Mouse (Mus musculus): ENCODE data around the gene Ppp1r8. TPM values are rescaled to one million over a fixed set of nuclear protein-coding genes. Genes with fewer than 3 reads are reported as not detected.
"Not testable (repeated sequence)": the region's sequence is repeated elsewhere in the genome, so short reads cannot be mapped to it uniquely, and the experiment has no call there.

Ppp1r8 gene
- polyA plus RNA-seq, 1 experiment = 17.3 TPM

- H3K4me3 ChIP-seq (ENCODE audit: insufficient read depth, low read depth, low read length) = peak overlapping the region; percentile 37
- peak overlapping the region; percentile 96 for H3K27ac ChIP-seq (replicated peaks; ENCODE audit: low read depth, low read length)
- peaks cover 13% of the 10 kb centered on the region; the same call in 1 of the 2 replicates for H3K4me1 ChIP-seq (ENCODE audit: control insufficient read depth, insufficient read depth, insufficient read length, low read length)
Observed at GRCm38 (mm10) chr4:132801176-132802077, 41.5 kb downstream of the Ppp1r8 start.

DNA sequence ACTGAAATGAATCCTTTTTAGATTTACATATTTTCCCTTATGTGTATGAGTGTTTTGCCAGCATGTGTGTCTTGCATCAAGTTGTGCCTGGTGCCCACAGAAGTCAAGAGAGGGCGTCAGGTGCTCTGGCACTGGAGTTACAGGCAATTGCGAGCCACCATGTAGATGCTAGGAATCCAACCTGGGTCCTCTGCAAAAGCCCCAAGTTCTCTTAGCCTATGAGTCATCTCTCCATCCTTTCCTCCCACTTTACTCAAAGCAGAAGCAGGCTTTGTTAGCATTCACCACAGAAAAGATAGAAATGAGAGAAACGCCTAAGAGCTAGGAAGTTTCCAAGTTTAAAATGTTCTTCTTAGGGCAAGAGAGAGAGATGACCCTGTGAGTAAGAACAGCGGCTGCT is 43.1 kb downstream of the Ppp1r8 start:
- Histone ChIP-seq H3K4me3 (ENCODE audit: insufficient read depth, low read depth, low read length) (no peak overlapping the region), H3K4me1 (ENCODE audit: control insufficient read depth, insufficient read depth, insufficient read length, low read length) (peaks cover 13% of the 10 kb centered on the region; the same call in 1 of the 2 replicates)

DNA sequence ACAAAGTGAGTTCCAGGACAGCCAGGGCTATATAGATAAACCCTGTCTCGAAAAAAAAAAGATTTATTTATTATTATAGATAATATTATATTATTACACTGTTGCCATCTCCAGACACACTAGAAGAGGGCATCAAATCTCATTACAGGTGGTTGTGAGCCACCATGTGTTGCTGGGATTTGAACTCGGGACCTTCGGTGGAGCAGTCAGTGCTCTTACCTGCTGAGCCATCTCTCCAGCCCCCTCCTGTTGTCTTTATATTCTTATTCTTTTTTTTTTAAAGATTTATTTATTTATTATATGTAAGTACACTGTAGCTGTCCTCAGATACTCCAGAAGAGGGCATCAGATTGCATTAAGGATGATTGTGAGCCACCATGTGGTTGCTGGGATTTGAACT is 44.3 kb downstream of the Ppp1r8 start:
- not testable (repeated sequence) for H3K4me3 ChIP-seq (ENCODE audit: insufficient read depth, low read depth, low read length); H3K27ac ChIP-seq (replicated peaks; ENCODE audit: low read depth, low read length)
- peaks cover 12% of the 10 kb centered on the region; the same call in 1 of the 2 replicates for H3K4me1 ChIP-seq (ENCODE audit: control insufficient read depth, insufficient read depth, insufficient read length, low read length)

More for the DNA sequence above, 43.1 kb downstream of the Ppp1r8 start:
- H3K27ac ChIP-seq (replicated peaks; ENCODE audit: low read depth, low read length) = no peak overlapping the region

DNA sequence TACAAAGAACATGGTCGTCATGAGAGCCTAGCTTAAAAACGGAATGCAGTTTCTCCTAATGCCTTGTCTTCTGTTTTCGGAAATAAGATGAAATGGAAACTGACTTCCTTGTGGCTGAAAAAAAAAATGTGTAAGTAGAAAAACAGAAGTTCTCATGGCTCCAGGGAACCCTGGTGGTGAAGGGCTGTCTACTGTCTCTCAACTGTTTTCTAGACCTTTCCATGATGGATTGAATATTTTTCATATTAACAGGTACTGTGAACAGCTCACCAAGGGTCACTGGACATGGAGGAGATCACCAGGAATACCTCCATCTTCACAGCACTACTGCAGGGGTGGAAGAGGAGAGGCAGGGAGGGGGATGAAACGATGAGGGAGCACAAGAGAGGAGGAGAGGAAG is 44.9 kb downstream of the Ppp1r8 start:
- Histone ChIP-seq H3K4me1 (ENCODE audit: control insufficient read depth, insufficient read depth, insufficient read length, low read length) (peaks cover 11% of the 10 kb centered on the region; the same call in 1 of the 2 replicates), H3K27ac (replicated peaks; ENCODE audit: low read depth, low read length) (peak overlapping the region; percentile 76), H3K4me3 (ENCODE audit: insufficient read depth, low read depth, low read length) (no peak overlapping the region)

DNA sequence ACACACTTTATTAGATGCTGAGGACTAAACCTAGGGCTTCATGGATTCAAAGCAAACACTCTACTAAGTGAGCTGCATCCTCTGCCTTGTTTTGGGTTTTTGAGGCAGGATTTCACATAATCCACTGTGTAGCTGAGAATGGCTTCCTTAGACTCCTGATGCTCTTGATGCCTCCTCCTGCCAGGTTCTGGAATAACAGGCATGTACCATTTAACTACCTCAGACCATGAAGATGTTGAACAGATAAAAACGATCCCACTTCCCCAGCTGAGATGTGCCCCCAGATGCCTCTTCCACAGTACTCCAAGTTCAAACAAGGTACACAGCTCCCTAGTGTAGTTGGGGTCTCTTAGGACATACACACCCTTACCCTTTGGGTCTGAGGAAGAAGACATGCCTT is 45.5 kb downstream of the Ppp1r8 start:
- Histone ChIP-seq H3K27ac (replicated peaks; ENCODE audit: low read depth, low read length) (peak overlapping the region; percentile 45), H3K4me1 (ENCODE audit: control insufficient read depth, insufficient read depth, insufficient read length, low read length) (peaks cover 7% of the 10 kb centered on the region; the same call in 1 of the 2 replicates), H3K4me3 (ENCODE audit: insufficient read depth, low read depth, low read length) (no peak overlapping the region)

DNA sequence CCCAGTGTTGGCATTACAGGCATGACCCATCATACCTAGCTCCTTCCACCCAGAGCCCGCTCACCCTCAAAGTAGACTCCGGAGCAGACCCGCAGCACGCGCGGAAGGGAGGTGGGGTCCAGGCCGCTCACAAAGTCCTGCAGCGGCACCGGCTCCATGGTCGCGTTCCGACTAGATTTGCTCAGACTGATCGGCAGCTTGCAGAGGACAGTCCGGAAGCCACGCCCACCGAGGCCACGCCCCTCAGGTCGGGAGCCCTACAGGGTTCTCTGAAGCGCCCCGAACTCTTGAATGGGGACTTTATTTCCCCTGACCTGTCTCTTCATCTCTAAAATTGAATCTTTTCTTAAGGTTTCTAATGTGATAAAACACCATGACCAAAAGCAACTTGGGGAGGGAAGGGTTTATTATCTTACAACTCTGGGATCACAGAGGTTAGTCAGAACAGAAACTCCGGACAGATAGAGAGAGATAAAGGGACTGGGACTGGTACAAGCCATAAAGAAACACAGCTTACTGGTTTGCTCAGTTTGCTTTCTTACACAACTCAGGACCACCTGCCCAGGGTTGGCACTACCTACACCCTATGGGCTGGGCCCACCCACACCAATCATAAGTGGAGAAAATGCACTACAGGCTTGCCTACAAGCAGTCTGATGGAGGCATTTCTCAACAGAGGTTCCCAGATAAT is 46.6 kb downstream of the Ppp1r8 start, which contains the start of gene Themis2:
Themis2 (minus strand) TSS at position 192 of the 691 bp plus-strand sequence.
- H3K4me3 ChIP-seq (ENCODE audit: insufficient read depth, low read depth, low read length) = peak within 1 kb of the TSS; percentile 69
- peaks cover 7% of the 10 kb centered on the region; the same call in 1 of the 2 replicates for H3K4me1 ChIP-seq (ENCODE audit: control insufficient read depth, insufficient read depth, insufficient read length, low read length)
- H3K27ac ChIP-seq (replicated peaks; ENCODE audit: low read depth, low read length) = peak within 1 kb of the TSS; percentile 64

- H3K4me3 ChIP-seq (ENCODE audit: insufficient read depth, low read depth, low read length) = peak overlapping the region; percentile 69
- H3K27ac ChIP-seq (replicated peaks; ENCODE audit: low read depth, low read length) = peak overlapping the region; percentile 64
- H3K4me1 ChIP-seq (ENCODE audit: control insufficient read depth, insufficient read depth, insufficient read length, low read length) = peaks cover 7% of the 10 kb centered on the region; the same call in 1 of the 2 replicates
Observed at GRCm38 (mm10) chr4:132795171-132795570, 47.8 kb downstream of the Ppp1r8 start.

- H3K4me3 ChIP-seq (ENCODE audit: insufficient read depth, low read depth, low read length) = peak overlapping the region; percentile 69
Observed at GRCm38 (mm10) chr4:132794760-132795159, 48.2 kb downstream of the Ppp1r8 start.

DNA sequence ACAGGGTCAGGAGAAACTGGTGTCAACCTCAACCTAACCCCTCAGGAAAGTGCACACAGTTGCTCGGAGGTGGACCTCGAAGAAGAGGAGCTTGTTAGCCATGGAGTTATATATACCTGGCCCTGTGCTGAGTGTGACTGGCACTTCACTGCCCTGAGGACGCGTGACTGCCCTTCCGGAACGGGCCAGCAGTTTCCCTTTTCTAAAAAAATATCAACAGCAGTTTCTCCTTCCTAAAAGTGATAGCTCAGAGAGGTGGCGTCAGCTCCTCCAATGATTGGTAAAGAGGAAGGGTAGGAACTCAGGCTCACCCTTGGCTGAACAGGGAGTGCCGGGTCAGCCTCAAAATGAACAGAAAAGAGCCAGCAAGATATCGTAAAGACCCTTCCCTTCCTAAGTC is 48.9 kb downstream of the Ppp1r8 start:
- H3K4me3 ChIP-seq (ENCODE audit: insufficient read depth, low read depth, low read length) = peak overlapping the region; percentile 69
- peak overlapping the region; percentile 81 for H3K27ac ChIP-seq (replicated peaks; ENCODE audit: low read depth, low read length)
- H3K4me1 ChIP-seq (ENCODE audit: control insufficient read depth, insufficient read depth, insufficient read length, low read length) = peaks cover 7% of the 10 kb centered on the region; the same call in 1 of the 2 replicates

More at GRCm38 (mm10) chr4:132794760-132795159, 48.2 kb downstream of the Ppp1r8 start:
- peaks cover 7% of the 10 kb centered on the region; the same call in 1 of the 2 replicates for H3K4me1 ChIP-seq (ENCODE audit: control insufficient read depth, insufficient read depth, insufficient read length, low read length)
- peak overlapping the region; percentile 64 for H3K27ac ChIP-seq (replicated peaks; ENCODE audit: low read depth, low read length)

DNA sequence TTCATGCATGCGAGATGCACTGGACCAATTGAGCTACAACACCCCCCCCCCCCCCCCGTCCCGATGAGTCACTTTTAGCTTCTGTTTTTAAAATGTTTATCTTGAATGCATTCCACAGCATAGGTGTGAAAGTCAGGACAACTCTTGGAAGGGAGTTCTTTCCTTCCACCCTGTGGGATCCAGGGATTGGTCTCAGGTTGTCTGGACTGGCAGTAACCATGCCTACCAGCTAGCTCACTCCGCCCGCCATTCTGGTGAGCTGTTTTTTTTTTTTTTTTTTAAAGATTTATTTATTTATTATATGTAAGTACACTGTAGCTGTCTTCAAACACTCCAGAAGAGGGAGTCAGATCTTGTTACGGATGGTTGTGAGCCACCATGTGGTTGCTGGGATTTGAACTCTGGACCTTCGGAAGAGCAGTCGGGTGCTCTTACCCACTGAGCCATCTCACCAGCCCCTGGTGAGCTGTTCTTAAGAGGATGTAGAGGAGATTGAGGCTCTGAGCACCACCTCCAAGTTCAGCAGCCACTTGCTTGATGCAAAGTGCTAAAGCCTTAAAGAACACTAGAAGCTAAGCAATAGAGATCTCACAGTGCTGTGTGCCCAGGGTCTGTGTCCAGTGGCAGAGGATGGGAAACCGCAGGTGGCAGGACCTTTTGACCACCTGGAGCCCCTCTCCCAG is 49.5 kb downstream of the Ppp1r8 start:
- peak overlapping the region; percentile 81; the same call in 1 of the 2 replicates for H3K27ac ChIP-seq (replicated peaks; ENCODE audit: low read depth, low read length)
- H3K4me3 ChIP-seq (ENCODE audit: insufficient read depth, low read depth, low read length) = peak overlapping the region; percentile 69
- not testable (repeated sequence) for H3K4me1 ChIP-seq (ENCODE audit: control insufficient read depth, insufficient read depth, insufficient read length, low read length)

DNA sequence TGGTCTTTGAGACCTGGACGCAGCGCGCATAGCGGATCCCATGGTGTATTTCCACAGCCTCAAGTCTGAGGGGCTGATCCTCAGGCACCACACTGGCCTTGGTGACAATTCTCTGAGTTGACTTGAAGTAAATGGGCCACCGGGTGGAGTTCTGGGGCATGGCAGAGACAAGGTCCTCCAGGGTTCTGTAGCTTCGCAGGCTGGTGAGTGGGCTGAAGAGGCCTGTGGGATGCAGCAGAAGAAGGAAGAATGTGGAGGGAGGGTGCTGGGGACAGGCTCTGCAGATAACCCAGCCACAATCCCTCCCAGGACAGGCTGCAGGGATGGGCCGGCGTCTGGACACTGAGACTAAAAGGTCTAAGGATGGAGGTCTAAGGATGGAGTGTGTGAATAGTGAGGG is 53.2 kb downstream of the Ppp1r8 start:
- Histone ChIP-seq H3K27ac (replicated peaks; ENCODE audit: low read depth, low read length) (no peak overlapping the region), H3K4me3 (ENCODE audit: insufficient read depth, low read depth, low read length) (no peak overlapping the region), H3K4me1 (ENCODE audit: control insufficient read depth, insufficient read depth, insufficient read length, low read length) (0 out of 2 replicates have a peak, but pooled peaks cover 2% of the 10 kb centered on the region)

GRCm38 (mm10) chr4:132785228-132785627 is 57.7 kb downstream of the Ppp1r8 start:
- Histone ChIP-seq H3K27ac (replicated peaks; ENCODE audit: low read depth, low read length) (no peak overlapping the region), H3K4me1 (ENCODE audit: control insufficient read depth, insufficient read depth, insufficient read length, low read length) (no peaks in the 10 kb centered on the region), H3K4me3 (ENCODE audit: insufficient read depth, low read depth, low read length) (no peak overlapping the region)

- no peak overlapping the region for H3K27ac ChIP-seq (replicated peaks; ENCODE audit: low read depth, low read length)
- H3K4me1 ChIP-seq (ENCODE audit: control insufficient read depth, insufficient read depth, insufficient read length, low read length) = no peaks in the 10 kb centered on the region
- H3K4me3 ChIP-seq (ENCODE audit: insufficient read depth, low read depth, low read length) = no peak overlapping the region
Observed at GRCm38 (mm10) chr4:132783732-132784131, 59.2 kb downstream of the Ppp1r8 start.

- no peak overlapping the region for H3K27ac ChIP-seq (replicated peaks; ENCODE audit: low read depth, low read length)
- H3K4me3 ChIP-seq (ENCODE audit: insufficient read depth, low read depth, low read length) = no peak overlapping the region
- H3K4me1 ChIP-seq (ENCODE audit: control insufficient read depth, insufficient read depth, insufficient read length, low read length) = no peaks in the 10 kb centered on the region
Observed at GRCm38 (mm10) chr4:132780288-132780687, 62.7 kb downstream of the Ppp1r8 start.

Measured in brown adipose tissue, adult 24 weeks (tissue).